Mouse (Mus musculus): ENCODE results near the gene Prcp. TPM values are rescaled to one million over a fixed set of nuclear protein-coding genes. Genes with fewer than 3 reads are reported as not detected.
A peak's percentile ranks its signal among the peaks of the same experiment; 100 is the strongest.

The Prcp gene
- total and polyA plus RNA-seq, 3 experiments: 40.3 to 48.4 TPM; not detected in 1

DNA sequence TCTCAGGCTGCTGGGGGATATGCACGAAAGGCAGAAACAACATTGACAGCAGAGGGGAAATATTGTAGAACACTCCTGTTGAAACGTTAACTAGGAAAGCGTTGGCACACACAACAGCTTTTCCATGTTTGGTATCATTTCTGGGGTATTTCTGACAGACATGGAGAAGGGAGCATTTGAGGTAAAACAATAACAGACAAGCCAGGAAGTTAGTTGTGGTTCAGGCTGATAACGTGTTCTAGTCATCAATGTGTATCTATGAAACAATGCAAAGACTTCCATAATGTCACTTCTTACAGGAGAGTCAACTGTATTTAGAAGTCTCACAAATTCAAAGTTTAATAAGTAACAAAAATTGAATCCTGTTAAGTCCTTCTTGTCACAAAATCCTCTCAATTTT lies 2.7 kb upstream of the Prcp start:
- Histone ChIP-seq H3K4me3 (ENCODE audit: control insufficient read depth in 1 of 2, insufficient read depth in 1 of 2, low read depth in 2 of 2, low read length in 2 of 2) (peak overlapping the region in 1 of 2 experiments; percentile 20; a peak in 1 of 4 replicates), H3K27me3 (ENCODE audit: control insufficient read depth in 1 of 2, insufficient read depth in 2 of 2, low read length in 2 of 2) (no peaks in the 10 kb centered on the region), H3K36me3 (ENCODE audit: control insufficient read depth in 1 of 2, insufficient read depth in 2 of 2, low read length in 2 of 2) (peaks cover 2 to 13% of the 10 kb centered on the region in 2 experiments), H3K27ac (ENCODE audit: control insufficient read depth, low read depth, low read length) (peak overlapping the region; percentile 20; the same call in 1 of the 2 replicates), H3K4me1 (ENCODE audit: control insufficient read depth in 1 of 2, insufficient read depth in 2 of 2, low read length in 2 of 2) (peaks cover 4 to 5% of the 10 kb centered on the region in 2 experiments), H3K79me2 (ENCODE audit: control insufficient read depth, insufficient read depth, low read length, poor library complexity) (peaks cover 8% of the 10 kb centered on the region), H3K9me3 (replicated peaks; ENCODE audit: insufficient read depth, low read length) (no peaks in the 10 kb centered on the region), H3K9ac (ENCODE audit: control insufficient read depth, low read depth, low read length, poor library complexity, severe bottlenecking) (no peak overlapping the region)
- TF ChIP-seq ZNF384 (IDR thresholded peaks at IDR 0.05; ENCODE audit: low read depth, low read length) (no peak), TCF12 (IDR thresholded peaks at IDR 0.05; ENCODE audit: low read depth, low read length) (peak; percentile 47; the same call in 1 of the 2 replicates), EP300 (IDR thresholded peaks at IDR 0.05; ENCODE audit: low read depth in 1 of 2, low read length in 2 of 2) (peak; percentile 64 to 70; a peak in 3 of 4 replicates), ETS1 (IDR thresholded peaks at IDR 0.05; ENCODE audit: low read depth, low read length) (peak; percentile 51; the same call in 1 of the 2 replicates), JUND (IDR thresholded peaks at IDR 0.05; ENCODE audit: low read depth, low read length) (no peak), SIN3A (IDR thresholded peaks at IDR 0.05; ENCODE audit: low read length) (0 out of 2 replicates have a peak, but pooled peaks have one; percentile 34), GATA1 (IDR thresholded peaks at IDR 0.05; ENCODE audit: low read depth, low read length) (peak; percentile 42; the same call in 1 of the 2 replicates), NELFE (IDR thresholded peaks at IDR 0.05; ENCODE audit: low read depth, low read length) (no peak), USF1 (IDR thresholded peaks at IDR 0.05; ENCODE audit: low read depth, low read length) (no peak)
- DNase-seq (ENCODE audit: low read depth, low spot score): no peak

DNA sequence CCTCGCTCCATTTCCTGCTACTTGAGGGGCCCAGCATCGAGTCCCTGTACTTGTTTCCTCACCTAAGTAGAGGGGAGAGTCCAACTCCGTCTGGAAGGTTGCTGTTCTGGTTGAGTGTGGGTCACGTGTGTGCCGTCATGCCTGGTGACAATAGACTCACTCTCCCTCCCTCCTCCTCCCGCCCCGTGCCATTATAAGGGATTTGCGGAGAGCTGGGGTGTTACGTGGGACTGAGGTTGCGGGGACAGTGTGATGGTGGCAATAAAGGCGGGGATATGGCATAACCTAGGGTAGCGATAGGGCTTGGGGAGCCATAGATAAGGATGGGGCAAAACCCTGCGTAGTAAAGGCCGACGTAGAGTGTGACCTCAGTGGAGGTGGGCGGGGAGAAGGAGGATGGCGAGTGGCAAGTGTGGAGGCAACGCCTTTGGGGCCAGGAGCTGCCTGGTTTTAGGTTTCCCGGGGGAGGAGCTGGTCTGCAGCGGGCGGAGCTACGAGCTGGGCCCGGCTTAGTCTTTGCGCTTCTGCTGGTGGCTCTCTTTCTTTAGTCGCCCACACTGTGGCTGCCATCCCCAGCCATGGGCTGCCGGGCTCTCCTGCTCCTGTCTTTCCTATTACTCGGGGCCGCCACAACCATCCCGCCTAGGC lies 615 bp downstream of the Prcp start:
- peak overlapping the region; percentile 93 for H3K9ac ChIP-seq (ENCODE audit: control insufficient read depth, low read depth, low read length, poor library complexity, severe bottlenecking)
- H3K36me3 ChIP-seq (ENCODE audit: control insufficient read depth in 1 of 2, insufficient read depth in 2 of 2, low read length in 2 of 2): peaks cover 0 to 28% of the 10 kb centered on the region in 2 experiments; a peak in 2 of 4 replicates
- peaks cover 7 to 18% of the 10 kb centered on the region in 2 experiments for H3K4me1 ChIP-seq (ENCODE audit: control insufficient read depth in 1 of 2, insufficient read depth in 2 of 2, low read length in 2 of 2)
- peak overlapping the region; percentile 77 to 93 for H3K4me3 ChIP-seq (ENCODE audit: control insufficient read depth in 1 of 2, insufficient read depth in 1 of 2, low read depth in 2 of 2, low read length in 2 of 2)
- H3K9me3 ChIP-seq (replicated peaks; ENCODE audit: insufficient read depth, low read length): no peaks in the 10 kb centered on the region
- DNase-seq (ENCODE audit: low read depth, low spot score): peak; percentile 98
- no peaks in the 10 kb centered on the region for H3K27me3 ChIP-seq (ENCODE audit: control insufficient read depth in 1 of 2, insufficient read depth in 2 of 2, low read length in 2 of 2)
- H3K27ac ChIP-seq (ENCODE audit: control insufficient read depth, low read depth, low read length): peak overlapping the region; percentile 97
- peaks cover 17% of the 10 kb centered on the region for H3K79me2 ChIP-seq (ENCODE audit: control insufficient read depth, insufficient read depth, low read length, poor library complexity)
- no peak for TF ChIP-seq CHD2 (IDR thresholded peaks at IDR 0.05; ENCODE audit: low read length)
- no peak for TF ChIP-seq ZKSCAN1 (IDR thresholded peaks at IDR 0.05; ENCODE audit: low read depth, low read length)
- no peak for TF ChIP-seq CTCF (IDR thresholded peaks at IDR 0.05 in 2 of 3, conservative IDR thresholded peaks at IDR 0.05 in 1 of 3; ENCODE audit: control insufficient read depth in 1 of 3, insufficient read depth in 1 of 3, low read depth in 2 of 3, low read length in 3 of 3, poor library complexity in 1 of 3, severe bottlenecking in 1 of 3)
- no peak for TF ChIP-seq SMC3 (IDR thresholded peaks at IDR 0.05; ENCODE audit: low read depth, low read length)
- no peak for TF ChIP-seq MYB (IDR thresholded peaks at IDR 0.05; ENCODE audit: low read depth, low read length)
- TF ChIP-seq MAFK (IDR thresholded peaks at IDR 0.05; ENCODE audit: borderline replicate concordance, low read depth, low read length): no peak
- no peak for TF ChIP-seq E2F4 (IDR thresholded peaks at IDR 0.05; ENCODE audit: borderline replicate concordance, low read depth, low read length)
- TF ChIP-seq MAX (IDR thresholded peaks at IDR 0.05; ENCODE audit: low read length): peak; percentile 54
- peak; percentile 83 for TF ChIP-seq USF1 (IDR thresholded peaks at IDR 0.05; ENCODE audit: low read depth, low read length)
- TF ChIP-seq ELF1 (IDR thresholded peaks at IDR 0.05; ENCODE audit: low read depth, low read length): no peak; the same call in 1 of the 2 replicates
- TF ChIP-seq GABPA (IDR thresholded peaks at IDR 0.05; ENCODE audit: low read depth, low read length): no peak
- no peak for TF ChIP-seq NRF1 (IDR thresholded peaks at IDR 0.05; ENCODE audit: insufficient read depth, low read depth, low read length, poor library complexity, severe bottlenecking)
- TF ChIP-seq POLR2A (IDR thresholded peaks at IDR 0.05; ENCODE audit: control insufficient read depth in 1 of 2, insufficient read depth in 1 of 2, low read depth in 1 of 2, low read length in 2 of 2, poor library complexity in 1 of 2): peak; percentile 74 to 93
- TF ChIP-seq ETS1 (IDR thresholded peaks at IDR 0.05; ENCODE audit: low read depth, low read length): peak; percentile 69
- no peak for TF ChIP-seq UBTF (IDR thresholded peaks at IDR 0.05; ENCODE audit: borderline replicate concordance, insufficient read depth, low read depth, low read length)
- TF ChIP-seq ZMIZ1 (IDR thresholded peaks at IDR 0.05; ENCODE audit: low read depth, low read length): peak; percentile 70
- TF ChIP-seq MEF2A (IDR thresholded peaks at IDR 0.05; ENCODE audit: extremely low read depth, insufficient replicate concordance, low read depth, low read length, poor library complexity, severe bottlenecking): no peak
- TF ChIP-seq TAL1 (IDR thresholded peaks at IDR 0.05; ENCODE audit: low read length): no peak
- peak; percentile 70 for TF ChIP-seq TCF12 (IDR thresholded peaks at IDR 0.05; ENCODE audit: low read depth, low read length)
- peak; percentile 86 for TF ChIP-seq GATA1 (IDR thresholded peaks at IDR 0.05; ENCODE audit: low read depth, low read length)
- no peak for TF ChIP-seq KAT2A (conservative IDR thresholded peaks at IDR 0.05; ENCODE audit: low read depth, low read length)
- peak; percentile 30; the same call in 1 of the 2 replicates for TF ChIP-seq HCFC1 (IDR thresholded peaks at IDR 0.05; ENCODE audit: low read depth, low read length)
- TF ChIP-seq POLR2AphosphoS2 (IDR thresholded peaks at IDR 0.05; ENCODE audit: low read length): peak; percentile 80; the same call in 1 of the 2 replicates
- TF ChIP-seq CHD1 (IDR thresholded peaks at IDR 0.05; ENCODE audit: low read depth, low read length): no peak
- peak; percentile 61; the same call in 1 of the 2 replicates for TF ChIP-seq MAZ (IDR thresholded peaks at IDR 0.05; ENCODE audit: low read depth, low read length)
